Mouse (Mus musculus): ENCODE data around the gene Zfp954. TPM values are rescaled to one million over a fixed set of nuclear protein-coding genes. Genes with fewer than 3 reads are reported as not detected.

Zfp954 gene
- polyA plus RNA-seq, 1 experiment from 2014 or later: 12.2 TPM

Other genes starting within 250 kb of the Zfp954 start
- gene Aurkc, start 126.2 kb downstream of the Zfp954 start, polyA plus RNA-seq (2016; fragmentation: Nextera tagmentation; extraction: Ambion mirVana): not detected in 2 replicates
- 3.6 and 4.1 TPM in 2 replicates for gene Zfp773, start 15.3 kb upstream of the Zfp954 start, polyA plus RNA-seq (2016; fragmentation: Nextera tagmentation; extraction: Ambion mirVana)
- gene Zfp418, start 49.8 kb upstream of the Zfp954 start, polyA plus RNA-seq (2016; fragmentation: Nextera tagmentation; extraction: Ambion mirVana): 3.0 and 3.3 TPM in 2 replicates
- 9.6 and 10.2 TPM in 2 replicates for gene Zfp772, start 88.5 kb upstream of the Zfp954 start, polyA plus RNA-seq (2016; fragmentation: Nextera tagmentation; extraction: Ambion mirVana)
- gene Vmn2r29, start 125.8 kb upstream of the Zfp954 start, polyA plus RNA-seq (2016; fragmentation: Nextera tagmentation; extraction: Ambion mirVana): 0.75 and 1.9 TPM in 2 replicates
- gene Gm45844, start 156.8 kb upstream of the Zfp954 start, polyA plus RNA-seq (2016; fragmentation: Nextera tagmentation; extraction: Ambion mirVana): 5.5 and 5.6 TPM in 2 replicates
- 51.7 and 51.9 TPM in 2 replicates for gene Clcn4, start 179.4 kb upstream of the Zfp954 start, polyA plus RNA-seq (2016; fragmentation: Nextera tagmentation; extraction: Ambion mirVana)
- not detected in 2 replicates for gene Vmn2r30, start 216.1 kb upstream of the Zfp954 start, polyA plus RNA-seq (2016; fragmentation: Nextera tagmentation; extraction: Ambion mirVana)

Measured in embryonic facial prominence, embryonic 12.5 days (tissue).